Mouse (Mus musculus) spleen, adult 2 months (tissue): ENCODE results near the gene Tspan12.

ENCODE experiments used
- CTCF ChIP-seq: fragments of 200-500 bp; IDR thresholded peaks from 2 replicates; pipeline ENCODE4 v1.5.1; 2011; ENCODE audit warnings: mild to moderate bottlenecking, inconsistent platforms; ENCODE audit not compliant: insufficient read depth, insufficient read length, insufficient replicate concordance; ENCODE audit errors: extremely low read depth
- POLR2A ChIP-seq: fragments of 200-500 bp; IDR thresholded peaks from 2 replicates; pipeline ENCODE4 v1.6.1; 2011; ENCODE audit warnings: low read depth, low read length, inconsistent platforms

DNA sequence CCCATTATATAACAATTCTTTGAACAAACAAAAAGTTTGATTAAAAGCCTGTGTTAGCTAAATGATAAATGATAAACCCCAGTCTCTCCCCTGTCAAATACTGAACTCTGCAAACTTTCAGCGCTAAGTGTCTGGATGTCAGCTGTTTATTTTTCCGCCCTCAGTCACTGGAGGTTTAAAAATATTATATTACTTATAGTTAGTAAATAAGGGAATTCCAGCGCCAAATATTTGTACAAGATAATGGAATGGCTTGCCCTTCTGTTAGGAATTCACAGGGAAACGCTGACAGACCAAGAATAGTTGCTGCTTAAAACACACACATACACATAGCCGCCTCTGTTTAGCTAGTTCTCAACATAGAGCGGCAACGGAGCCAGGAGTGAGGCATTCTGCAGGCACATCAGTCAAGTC, 29.6 kb downstream of the Tspan12 start:
- no peak for TF ChIP-seq CTCF
- no peak for TF ChIP-seq POLR2A
